Mouse (Mus musculus) gonadal fat pad, adult 2 months (tissue): ENCODE measurements around the gene Asic4. TPM values are rescaled to one million over a fixed set of nuclear protein-coding genes. Genes with fewer than 3 reads are reported as not detected.

Experiments used
- DNase-seq: peaks from one replicate; pipeline ENCODE4 v3.0.0-alpha.2; 2012; ENCODE audit warnings: low read depth
- polyA plus RNA-seq: library from polyadenylated mRNA; depleted of rRNA; stranded (reverse); fragments of >200 nt; gene quantifications from 2 replicates; pipeline ENCODE4 v1.2.3, GENCODE M21; 2012

The Asic4 gene
- polyA plus RNA-seq, 1 experiment = 0.42 TPM

DNA sequence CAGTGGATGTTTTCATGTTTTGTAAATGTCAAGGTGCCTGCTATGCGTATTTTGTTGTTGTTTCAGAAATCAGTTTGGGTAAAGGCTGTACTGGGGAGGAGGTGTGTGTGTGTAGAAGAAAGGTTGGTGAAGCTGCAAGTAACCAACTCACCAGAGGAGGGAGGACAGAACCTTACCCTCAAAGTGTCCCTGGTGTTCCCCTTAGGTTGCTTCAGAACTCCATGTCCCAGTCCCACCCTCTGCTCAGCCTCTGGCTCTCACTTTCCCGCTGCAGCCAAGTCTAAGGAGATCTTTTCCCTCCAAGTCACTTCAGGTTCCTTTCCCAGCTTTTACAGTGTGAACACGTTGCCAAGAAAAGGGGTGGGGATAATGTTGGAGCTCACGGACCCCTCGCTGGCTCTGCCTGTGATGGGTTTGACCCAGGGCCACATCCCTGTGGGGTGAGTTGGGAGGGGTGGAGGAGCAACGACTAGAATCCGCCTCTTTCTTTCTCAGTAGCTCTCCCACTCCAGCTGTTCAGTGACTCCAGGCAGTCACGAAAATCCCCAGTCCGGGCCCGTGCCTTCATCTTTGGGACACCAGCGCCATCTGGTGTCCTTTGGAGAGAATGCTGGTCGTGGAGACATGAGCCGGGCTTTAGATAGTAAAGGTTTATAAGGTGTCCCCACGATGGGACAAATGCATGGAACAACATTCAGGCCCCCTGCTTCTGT lies 17.1 kb downstream of the Asic4 start:
- no peak for DNase-seq

DNA sequence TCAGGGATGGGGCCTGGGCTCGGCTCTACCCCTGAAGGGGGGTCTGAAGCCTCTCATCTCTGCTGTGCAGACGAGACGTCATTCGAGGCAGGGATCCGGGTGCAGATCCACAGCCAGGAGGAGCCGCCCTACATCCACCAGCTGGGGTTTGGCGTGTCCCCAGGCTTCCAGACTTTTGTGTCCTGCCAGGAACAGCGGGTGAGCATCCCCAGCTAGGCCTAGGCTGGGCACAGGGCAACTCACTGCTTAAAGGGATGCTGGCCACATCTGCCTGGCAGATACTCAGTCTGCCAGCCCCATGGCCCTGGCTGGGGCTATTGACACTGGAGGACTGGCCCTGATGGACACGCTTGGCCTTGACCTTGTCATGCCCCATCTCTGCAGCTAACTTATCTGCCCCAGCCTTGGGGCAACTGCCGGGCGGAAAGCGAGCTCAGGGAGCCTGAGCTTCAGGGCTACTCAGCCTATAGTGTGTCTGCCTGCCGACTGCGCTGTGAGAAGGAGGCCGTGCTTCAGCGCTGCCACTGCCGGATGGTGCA lies 19.1 kb downstream of the Asic4 start:
- DNase-seq = no peak

DNA sequence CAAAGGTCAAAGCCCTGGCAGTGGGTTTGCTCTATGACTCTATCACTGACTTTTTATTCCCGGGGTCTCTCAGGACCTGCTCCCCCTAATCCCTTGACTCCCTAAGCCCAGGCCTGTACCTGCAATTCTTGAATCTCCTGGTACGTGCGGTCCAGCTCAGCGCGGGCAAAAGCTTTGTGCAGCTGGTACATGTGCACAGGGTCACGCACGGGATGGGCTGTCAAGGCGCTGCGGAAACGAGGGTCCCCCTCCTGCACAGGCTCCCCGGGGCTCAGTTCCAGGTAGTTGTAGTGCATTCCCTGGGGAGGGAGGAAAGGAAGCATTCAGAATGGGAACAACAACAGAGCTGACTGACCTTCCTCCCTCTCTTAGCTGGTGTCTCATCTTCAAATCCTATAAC lies 26.2 kb downstream of the Asic4 start:
- DNase-seq = no peak

DNA sequence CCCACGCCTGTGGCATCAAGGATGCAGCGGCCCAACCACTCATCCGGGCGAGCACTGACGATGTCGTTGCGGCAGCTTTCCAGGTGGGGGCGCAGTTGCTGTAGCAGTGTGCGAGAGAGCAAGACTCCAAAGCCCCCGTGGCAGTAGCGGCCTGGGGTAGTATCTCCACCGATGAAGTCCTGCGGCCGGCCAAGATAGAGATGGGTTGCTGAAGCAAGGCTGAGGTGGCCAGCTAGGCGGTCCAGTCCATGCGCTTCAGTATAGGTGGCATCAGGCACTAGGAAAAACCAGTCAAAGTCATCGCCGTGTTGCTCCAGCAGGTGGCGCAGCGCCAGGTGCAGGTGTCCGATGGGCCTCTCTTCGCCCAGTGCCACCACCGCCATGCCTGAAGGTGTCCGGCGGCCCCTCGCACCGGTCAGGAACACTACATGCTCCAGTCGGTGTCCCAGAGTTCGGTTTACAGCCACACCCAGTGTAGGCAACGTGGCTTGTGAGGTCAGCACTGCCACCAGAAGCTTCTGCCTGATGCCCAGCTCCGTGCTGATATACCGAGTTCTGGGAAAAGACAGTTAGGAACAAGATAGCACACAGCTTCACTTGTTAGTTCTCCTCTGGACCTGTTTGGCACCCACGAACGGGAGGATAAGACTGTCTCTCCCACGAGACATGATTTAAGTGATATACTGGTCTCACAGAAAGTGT lies 27.2 kb downstream of the Asic4 start:
- no peak for DNase-seq

DNA sequence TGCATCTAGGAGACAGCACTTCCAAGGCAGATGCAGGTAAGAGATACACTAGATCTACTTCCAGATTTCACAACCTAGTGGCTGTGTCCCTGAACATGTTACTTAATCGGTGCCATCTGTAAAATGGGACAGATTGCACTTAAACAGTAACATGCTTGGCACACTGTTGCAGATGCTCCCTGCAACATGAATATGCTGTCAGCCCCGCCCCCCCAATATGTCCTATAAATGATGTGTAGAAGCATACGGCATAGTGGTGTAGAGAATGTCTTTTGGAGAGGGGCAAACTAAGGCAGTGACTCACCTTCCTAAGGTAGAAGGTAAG lies 27.7 kb downstream of the Asic4 start:
- DNase-seq = no peak

DNA sequence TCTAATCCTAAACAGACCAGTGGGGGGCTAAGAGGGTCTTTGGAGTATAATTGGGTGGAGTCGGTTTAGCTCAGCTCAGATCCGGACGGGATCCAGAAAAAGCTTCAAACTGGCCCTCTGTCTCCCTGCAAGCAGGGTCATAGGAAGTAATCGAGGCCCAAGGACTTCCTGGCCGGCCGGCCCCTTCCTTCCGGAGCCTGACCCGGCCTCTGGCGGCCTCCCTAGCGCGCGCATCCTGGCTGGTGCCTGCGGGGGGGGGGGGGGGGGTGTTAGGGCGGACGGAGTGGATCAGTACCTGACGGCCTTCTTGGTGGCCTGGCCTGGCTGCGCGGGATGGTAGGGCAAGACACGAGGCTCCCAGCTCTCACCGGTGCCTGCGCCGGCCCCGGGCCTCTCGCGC lies 28.3 kb downstream of the Asic4 start:
- no peak for DNase-seq

DNA sequence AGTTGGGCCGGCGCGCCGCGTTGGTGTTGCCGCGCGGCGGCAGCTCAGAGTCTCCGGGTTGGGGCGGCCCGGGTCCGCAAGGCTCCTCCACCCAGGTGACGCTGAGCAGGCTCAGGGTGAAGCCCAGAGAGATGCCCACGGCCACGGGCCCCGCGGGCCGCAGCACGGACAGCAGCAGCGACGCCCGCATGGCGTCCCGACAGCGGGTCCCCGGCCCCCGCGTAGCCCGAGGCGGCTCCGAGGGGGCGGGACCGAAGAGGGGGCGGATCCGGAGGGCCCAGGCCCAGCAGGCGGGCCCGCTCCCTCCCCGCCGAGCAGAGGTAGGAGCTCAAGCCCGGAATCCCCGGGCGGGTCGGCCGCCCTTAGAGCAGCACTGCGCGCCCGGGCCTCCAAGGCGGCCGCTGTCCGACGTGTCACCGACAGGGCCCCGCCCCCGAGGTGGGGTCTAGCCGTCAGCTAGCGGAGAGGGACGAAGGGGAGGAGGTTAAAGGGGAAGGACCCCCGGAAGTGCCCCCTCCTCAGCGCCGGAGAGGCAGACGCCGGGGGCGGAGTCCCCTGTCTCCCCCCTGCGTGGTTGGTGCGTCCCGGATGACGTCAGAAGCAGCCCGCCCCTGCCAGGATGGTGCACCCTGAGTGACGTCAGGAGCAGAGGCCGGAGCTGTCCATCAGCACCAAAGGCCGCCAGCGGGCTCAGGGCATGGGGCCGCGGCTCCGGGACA lies 28.8 kb downstream of the Asic4 start, which contains the start of the genes Chpf and Tmem198:
Gene Chpf, minus strand, starts transcription at position 392 of the 719 bp plus-strand sequence.
Gene Tmem198, plus strand, starts transcription at position 617 of the 719 bp plus-strand sequence.
- DNase-seq = no peak

DNA sequence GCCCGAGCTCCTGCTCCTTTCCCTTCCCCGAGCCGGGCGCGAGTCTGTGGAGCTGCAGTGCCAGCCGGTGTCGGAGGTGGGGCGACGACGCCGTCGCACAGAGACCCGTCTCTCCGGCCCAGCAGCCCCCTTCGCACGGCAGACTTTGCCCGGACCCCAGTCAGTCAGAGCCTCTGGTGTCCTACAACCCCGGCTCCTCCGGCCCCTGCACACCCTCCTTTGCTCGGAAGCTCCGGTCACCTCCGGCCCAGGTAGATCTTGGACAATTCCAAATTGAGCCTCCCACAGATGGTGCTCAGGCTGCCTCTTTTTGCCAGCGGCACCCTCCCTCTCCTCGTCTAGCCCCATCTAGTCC lies 29.4 kb downstream of the Asic4 start:
- DNase-seq = no peak

DNA sequence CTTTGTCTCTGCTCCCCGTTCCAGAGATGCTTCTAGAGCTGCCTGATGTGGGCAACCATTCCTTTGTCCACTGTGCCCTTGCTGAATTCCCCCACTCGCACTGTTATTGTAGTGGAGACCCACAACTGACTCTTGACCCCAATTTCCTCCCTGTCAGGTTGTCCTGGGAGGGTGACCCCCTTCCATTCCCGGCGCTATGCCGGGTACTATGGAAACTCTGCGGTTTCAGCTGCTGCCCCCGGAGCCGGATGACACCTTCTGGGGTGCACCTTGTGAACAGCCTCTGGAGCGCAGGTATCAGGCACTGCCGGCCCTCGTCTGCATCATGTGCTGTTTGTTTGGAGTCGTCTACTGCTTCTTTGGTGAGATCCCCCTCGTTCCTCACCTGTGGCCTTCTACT lies 29.8 kb downstream of the Asic4 start:
- no peak for DNase-seq

DNA sequence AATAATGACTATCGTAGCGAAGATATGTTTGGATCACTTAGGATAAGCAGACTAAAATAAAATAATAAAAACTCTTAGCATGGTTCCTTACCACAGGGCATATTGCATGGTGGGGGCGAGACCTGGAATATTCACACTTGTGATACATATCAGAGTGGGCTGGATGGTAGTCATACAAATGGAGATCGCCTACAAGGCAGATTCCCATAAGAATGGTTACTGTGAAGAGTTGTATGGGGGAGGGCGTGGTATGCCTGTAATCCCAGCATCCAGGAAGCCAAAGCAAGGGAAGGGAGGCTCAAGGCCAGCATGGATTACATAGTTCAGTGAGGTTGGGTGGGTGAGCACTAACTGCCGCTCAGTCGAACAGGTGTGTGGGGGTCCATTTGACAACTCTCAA lies 30.5 kb downstream of the Asic4 start:
- no peak for DNase-seq

DNA sequence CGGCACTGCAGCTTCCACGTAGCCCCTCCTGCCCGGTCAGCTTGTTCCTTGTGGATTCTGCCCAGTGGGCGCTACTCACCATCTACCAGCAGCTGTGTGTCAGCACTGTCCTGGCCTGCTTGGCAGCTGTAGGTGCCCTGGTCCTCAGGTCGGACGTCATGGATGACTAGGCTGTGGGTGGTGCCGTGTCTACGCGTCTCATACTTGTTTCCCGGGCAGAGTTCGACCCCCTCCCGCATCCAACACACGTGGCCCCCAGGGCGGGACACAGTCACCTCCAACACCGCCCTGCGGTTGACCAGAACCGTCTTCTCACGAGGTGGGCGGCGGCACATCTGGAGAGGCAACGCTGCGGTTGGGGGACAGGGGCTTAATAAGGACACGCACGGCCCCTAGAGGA lies 36.3 kb downstream of the Asic4 start:
- DNase-seq = no peak

DNA sequence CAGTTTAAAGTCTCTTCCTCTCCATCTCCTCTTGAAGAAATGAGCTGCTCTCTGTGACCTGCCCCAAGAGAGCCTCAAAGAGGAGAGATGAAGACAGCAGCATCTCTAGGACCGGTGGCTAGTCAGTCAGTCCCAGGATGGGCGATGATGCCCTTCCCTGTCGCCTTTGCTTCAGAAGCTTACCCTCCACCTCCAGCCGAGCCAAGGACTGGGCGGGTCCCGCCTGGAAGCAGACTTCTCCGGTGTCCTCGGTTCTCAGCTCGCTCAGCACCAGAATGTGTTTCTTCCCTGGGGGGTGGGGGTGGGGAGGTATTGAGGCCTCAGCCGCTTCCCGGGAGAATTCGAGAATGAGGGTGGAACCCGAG lies 36.8 kb downstream of the Asic4 start:
- no peak for DNase-seq

DNA sequence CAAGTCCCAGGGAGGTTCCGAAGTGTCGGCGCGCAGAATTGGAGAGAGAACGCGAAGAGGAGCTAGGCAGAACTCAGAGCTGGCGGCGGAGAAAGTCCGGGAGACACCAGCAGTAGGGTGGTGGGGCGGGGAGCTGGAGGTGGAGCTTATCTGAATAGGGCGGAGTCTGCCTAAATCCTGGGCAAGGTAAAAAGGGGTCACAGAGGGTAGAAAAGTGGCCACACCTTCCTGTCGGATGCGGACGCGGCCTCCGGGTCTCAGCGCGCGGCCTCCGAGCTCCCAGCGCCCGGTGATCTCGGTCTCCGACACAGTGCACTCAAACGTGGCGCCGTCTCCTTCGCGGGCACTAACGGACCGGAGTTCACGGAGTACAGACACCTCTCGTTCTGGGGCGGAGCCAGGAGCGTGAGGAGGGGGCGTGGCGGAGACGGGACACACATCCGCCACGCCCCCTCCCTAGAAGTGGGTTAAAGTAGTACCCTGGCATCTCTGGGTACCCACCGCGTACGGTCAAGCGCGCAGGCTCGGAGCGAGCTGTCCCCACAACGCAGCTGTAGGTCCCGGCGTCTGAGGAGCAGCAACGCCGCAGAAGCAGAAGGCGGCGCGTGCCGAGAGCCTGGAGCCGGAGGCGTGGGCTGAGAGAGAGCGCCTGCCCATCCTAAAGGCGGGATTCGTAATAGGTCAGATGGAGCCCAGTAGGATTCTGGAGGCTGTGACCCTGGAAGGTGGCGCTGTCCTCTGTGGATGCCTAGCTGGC lies 37.3 kb downstream of the Asic4 start:
- DNase-seq = no peak

DNA sequence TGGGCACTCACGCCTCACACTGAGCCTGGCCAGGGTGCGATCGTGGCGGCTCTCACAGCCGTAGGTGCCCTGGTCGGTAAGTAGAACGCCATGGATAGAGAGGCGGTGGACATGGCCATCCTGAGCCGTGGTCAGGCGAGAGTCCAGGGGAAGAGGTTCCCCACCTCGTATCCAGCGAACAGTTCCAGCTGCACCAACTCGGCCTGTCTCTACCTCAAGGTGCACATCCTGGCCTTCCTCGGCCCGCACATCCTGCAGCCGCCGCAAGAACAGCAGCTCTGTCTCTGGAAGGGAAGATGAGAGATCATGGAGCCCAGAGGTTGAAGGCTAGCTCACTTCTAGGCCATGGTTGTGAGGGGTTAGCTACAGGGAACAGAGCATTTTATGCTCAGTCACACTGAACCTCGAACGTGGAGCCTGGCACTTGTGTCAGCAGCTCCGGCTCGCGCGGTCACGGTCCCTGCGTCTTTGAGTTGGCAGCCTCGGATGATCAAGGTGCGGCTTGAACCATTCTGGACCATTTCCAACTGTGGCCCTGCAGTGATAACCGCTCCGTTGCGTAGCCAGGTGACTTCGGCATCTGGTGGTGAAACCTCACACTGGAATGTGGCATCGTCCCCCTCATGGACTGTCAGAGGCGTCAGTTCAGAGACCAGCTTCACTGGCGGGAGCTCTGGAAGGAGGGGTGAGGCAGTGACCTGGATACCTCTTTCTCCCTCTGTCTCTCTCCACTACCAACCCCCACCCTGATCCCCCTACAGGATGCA lies 40.7 kb downstream of the Asic4 start:
- no peak for DNase-seq

DNA sequence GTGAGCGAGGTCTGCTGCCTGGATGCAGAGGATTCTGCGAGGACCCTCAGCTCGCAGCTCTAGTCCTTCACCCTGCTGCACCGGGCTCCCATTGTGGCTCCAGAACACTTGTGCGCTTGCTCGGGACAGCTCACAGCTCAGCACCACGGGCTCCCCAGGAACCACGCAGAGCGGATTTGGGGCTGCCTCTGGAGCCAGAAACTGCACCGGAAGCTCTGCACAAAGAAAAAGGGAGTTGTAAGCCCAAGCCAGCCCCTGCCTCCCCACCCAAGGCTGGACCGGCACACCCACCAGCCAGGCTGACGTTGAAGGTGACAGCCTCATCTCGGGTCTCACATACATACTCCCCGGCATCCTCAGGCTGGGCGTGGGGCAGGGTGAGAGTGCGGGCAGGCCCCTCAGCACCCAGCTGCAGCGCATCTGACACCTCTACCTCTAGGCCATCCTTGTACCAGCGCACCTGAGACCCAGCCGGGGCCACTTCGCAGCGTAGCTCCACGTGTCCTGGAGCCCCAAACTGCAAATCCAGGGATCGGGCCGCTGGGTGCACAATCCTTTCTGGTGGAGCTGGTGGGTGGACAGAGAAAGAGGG lies 42.4 kb downstream of the Asic4 start:
- no peak for DNase-seq

DNA sequence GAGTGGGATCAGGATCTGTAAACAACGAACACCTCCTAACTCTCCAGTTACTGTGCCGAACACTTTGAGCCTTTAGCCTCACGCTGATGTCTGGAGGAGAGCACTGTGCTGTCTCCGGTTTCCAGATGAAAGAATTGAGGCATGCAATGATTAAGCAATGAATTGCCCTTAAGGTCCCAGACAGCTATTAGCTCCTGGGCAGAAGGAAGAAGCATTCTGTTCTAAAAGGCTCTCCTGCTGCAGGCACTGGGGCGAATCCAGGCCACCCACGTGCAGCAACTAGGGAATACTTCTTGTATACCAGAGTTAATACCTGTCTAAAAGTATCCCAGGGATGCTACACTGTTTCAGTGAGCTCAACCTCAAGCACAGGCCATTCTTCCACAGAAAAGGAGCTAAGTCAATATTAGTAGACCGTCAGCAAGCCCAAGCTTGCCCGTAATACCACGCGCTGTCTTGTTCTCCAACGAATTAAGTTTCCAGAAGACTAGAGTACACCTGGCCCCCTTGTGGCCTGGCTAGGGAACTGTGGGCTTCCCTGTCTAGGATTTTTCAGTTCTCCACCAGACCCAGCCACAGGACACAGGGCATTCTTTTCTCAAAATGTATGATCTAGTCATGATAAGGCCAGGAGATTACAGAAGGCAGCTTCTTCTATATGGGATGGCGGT lies 44.8 kb downstream of the Asic4 start:
- peak; percentile 27 for DNase-seq

DNA sequence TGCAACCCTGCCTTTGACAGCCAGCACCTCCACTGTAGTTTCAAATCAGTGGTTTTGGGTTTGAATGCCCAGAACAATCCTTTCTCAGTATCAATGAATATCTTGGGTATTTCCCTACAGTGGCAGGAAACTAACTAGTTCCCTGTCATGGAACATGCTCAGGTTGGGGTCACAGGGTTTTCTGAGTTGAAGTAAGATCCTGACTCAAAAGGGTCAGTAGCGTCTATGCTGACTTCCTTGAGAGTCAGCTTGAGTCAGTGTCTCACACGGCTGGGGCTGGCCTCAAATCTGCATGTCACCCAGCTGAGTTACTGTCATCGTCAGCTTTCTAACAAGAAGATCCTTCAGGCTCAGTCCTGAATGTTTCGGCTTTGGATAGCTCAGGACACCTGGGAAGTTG lies 48.7 kb downstream of the Asic4 start:
- DNase-seq = no peak

DNA sequence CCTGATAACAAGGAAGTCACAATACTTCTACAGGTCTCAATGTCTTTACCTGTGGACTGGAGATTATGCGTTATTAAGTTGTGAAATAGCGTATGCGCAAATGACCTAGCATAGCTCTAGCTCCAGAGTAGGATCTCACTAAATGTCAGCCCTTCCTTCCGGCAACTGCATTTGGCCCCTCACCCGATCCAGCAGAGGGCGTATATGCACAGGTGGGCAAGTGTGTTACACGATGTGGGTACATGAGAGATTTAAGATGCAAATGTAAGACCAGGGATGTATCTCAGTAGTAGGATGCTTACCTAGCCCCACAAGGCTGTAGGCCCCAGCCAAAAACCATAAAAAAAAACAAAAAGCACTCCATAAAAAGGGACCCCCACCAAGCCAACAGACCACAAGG lies 49.2 kb downstream of the Asic4 start:
- no peak for DNase-seq

DNA sequence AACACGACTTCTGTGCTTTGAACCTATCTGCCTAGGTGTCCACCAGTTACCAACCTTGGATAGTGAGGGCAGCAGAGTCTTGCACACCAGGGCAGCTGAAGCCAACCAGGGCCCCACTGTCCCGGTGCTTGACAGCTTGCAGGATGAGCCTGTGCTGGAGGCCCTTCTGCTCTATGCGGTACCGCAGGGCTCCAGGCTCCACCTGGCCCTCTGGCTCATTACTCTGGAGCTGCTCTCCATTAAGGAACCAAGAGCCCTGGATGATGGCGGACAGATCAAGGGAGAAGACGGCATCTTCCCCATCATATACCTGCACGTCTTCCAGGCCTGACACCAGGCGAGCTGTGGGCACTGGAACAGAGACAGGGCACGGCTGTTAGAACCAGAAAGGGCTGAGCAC lies 51.7 kb downstream of the Asic4 start:
- DNase-seq = no peak

DNA sequence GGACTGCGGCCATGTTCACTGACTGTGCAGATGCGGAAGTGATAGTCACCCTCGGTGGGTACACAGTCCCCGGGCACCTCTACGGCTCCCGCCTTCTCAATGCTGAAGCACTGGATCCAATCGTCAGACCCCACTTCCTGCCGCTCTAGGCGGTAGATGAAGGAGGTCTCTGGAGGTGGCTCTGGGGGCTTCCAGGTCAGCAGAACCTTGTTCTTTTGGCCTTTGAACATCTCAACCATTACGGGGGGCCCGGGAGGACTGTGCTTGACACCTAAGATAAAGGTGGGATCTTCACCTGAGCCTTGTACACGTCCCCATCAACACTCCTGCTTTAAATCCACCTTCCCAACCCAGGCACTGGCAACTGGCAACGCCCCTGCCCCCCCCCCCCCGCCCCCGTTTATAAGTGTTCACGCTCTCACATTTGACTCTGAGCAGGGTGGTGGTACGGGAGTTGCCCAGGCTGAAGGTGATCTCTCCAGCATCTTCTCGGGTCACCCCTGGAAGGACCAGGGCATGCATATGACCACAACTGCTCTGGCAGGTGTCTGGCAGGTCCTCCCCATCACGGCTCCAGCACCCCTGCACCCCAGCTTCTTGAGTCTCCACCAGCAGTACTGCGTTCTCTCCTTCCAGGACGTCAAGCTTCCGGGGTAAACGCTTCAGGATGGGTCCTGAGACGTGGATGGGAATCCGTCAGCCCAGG lies 52.9 kb downstream of the Asic4 start:
- DNase-seq = no peak
